Mouse (Mus musculus) kidney, adult 11 months (tissue): ENCODE measurements around the gene 2510009E07Rik.
"Not testable (repeated sequence)": the region's sequence is repeated elsewhere in the genome, so short reads cannot be mapped to it uniquely, and the experiment has no call there.

ENCODE experiments used
- DNase-seq: peaks from one replicate; pipeline ENCODE4 v3.0.0; 2022

The 2510009E07Rik gene

GRCm38 (mm10) chr16:21673651-21674050 lies 20.8 kb downstream of the 2510009E07Rik start:
- not testable (repeated sequence) for DNase-seq

GRCm38 (mm10) chr16:21673046-21673445 lies 21.4 kb downstream of the 2510009E07Rik start:
- not testable (repeated sequence) for DNase-seq

GRCm38 (mm10) chr16:21671878-21672277 lies 22.6 kb downstream of the 2510009E07Rik start:
- no peak for DNase-seq

- DNase-seq = no peak
These were observed 29.0 kb downstream of the 2510009E07Rik start for GRCm38 (mm10) chr16:21665423-21665986.

- no peak for DNase-seq
These were observed 29.7 kb downstream of the 2510009E07Rik start for GRCm38 (mm10) chr16:21664633-21665363.

- DNase-seq = no peak
These were observed 38.5 kb downstream of the 2510009E07Rik start for GRCm38 (mm10) chr16:21655961-21656360.

DNA sequence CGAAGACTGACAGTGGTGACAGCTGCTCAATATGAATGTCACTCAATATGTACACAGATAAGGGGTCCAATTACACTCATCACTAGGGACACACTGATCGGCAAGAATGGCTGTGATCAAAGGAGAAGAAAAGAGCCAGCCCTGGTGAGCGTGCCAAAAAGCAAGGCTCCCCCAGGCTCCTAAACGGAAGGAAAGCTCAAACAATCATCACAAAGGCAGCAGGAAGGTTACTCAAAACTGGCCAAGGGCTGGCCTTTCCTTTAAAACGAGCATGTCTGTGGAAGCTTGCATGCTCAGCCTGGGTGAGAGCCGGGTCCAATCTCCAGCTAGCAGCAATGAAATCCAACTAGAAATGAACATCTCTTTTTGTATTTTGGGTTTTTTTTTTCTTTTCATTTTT lies 39.2 kb downstream of the 2510009E07Rik start:
- DNase-seq = peak; percentile 43

DNA sequence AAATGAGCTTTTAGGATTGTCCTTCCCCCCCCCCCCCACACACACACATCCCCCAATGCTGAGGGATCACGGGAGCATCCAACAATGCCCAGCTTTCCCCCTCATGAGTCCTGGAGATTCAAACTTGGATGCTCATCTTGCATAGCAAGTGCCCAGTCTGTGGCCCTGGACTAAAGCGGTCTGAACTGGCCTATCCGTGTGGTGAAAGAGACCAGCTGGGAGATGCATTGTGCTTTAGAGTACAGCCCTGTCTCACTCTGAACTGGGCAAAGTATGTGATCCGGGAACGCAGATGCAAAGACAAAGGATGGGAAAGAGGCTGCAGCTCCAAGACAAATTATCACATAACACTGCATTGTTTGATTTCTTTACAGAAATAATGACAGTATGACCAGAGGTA lies 40.1 kb downstream of the 2510009E07Rik start:
- DNase-seq = no peak

DNA sequence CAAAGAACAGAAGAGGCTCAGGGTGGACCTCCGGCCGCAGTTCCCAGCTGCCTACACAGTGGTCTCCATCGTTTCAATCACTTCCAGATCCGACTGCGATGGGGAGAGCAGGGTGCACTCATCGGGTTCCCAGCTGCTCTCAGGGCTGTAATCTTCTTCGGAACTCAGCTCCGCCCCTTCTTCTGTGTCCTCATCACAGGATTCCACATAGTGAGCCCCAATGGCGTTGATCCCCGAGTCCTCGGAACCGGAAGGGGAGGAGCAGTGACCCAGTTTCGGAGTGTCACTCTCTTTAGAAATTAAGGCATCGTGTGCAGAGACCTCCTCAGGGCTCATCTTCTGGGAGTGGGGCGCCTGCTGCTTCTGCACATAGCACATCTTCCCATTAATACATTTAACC lies 41.3 kb downstream of the 2510009E07Rik start:
- no peak for DNase-seq

GRCm38 (mm10) chr16:21651161-21651560 lies 43.3 kb downstream of the 2510009E07Rik start:
- DNase-seq = no peak

GRCm38 (mm10) chr16:21650289-21650688 lies 44.2 kb downstream of the 2510009E07Rik start:
- no peak for DNase-seq

GRCm38 (mm10) chr16:21648800-21649199 lies 45.7 kb downstream of the 2510009E07Rik start:
- DNase-seq = no peak

GRCm38 (mm10) chr16:21646496-21646895 lies 48.0 kb downstream of the 2510009E07Rik start:
- no peak for DNase-seq

DNA sequence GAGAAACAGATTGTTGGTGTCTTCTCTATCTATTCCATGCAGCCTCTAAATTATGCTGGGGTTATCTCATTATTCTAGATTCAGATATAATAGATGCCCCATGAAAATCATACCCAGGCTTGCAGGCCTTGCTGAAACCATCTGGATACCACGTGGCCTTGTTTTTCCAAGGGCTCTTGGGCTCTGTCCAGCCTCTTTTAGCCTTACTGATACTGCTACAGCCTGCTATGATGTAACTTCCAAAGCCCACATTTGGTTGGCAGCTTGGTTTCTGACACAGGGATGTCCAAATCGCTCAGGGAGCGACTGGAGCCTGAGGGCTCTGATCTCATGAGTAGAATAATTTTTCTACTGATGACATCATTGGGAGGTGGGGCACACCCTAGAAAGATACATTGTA lies 48.5 kb downstream of the 2510009E07Rik start:
- no peak for DNase-seq

GRCm38 (mm10) chr16:21644574-21644973 lies 49.9 kb downstream of the 2510009E07Rik start:
- DNase-seq = no peak

- DNase-seq = peak; percentile 85
These were observed 50.4 kb downstream of the 2510009E07Rik start for GRCm38 (mm10) chr16:21644066-21644561.

- no peak for DNase-seq
These were observed 50.8 kb downstream of the 2510009E07Rik start for GRCm38 (mm10) chr16:21643621-21644041.

DNA sequence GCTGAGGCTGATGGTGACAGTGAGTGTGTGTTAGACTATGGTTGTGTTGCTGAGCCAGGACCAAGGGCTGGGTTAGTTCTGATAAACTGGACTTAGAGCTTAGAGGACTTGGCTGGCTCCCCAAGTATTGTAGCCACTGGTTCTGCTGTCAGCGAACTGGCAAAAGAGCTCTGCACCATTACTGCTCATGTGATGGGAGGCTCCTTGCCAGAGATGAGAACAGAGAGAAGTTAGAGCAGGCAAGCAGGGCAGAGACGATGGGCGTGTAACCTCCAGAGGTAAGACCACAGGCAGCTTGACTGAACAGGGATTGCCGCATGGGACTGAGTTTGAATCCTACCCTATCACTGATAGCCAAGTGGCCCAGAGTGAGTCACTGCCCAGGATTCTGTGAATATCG lies 51.6 kb downstream of the 2510009E07Rik start:
- peak; percentile 64 for DNase-seq

- peak; percentile 64 for DNase-seq
These were observed 52.5 kb downstream of the 2510009E07Rik start for GRCm38 (mm10) chr16:21641944-21642343.

GRCm38 (mm10) chr16:21640766-21641499 lies 53.5 kb downstream of the 2510009E07Rik start:
- peak; percentile 41 for DNase-seq

GRCm38 (mm10) chr16:21637201-21637819 lies 57.2 kb downstream of the 2510009E07Rik start:
- no peak for DNase-seq

DNA sequence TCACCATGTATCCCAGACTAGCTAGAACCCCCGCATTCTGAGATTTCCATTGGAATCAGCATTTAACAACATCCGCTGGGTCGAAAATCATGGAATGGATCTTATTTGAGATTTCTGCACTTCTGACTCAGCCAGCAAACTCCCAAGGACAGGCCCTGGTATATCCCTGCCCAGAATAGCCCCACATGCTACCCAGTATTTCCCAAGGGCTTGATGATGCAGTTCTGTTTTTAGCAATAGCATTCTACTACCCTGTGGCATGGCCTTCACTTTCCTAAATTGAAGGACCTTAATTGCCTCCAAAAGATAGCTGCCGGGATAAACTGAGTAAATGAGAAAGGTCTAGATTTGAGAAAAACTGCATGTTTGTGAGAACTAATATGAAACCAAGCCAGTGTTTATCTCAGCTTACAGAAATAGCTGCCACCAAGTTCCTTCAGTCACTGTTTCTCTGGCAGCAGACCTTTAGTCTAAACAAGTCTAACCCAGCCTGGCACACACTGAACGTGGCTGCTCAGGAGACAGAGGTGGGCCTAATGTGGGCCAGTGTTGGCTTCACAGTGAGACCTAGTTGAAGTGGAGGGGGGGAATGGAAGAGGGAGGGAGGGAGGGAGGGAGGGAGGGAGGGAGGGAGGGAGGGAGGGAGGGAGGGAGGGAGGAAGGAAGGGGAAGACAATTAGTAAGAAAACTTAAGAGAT lies 58.2 kb downstream of the 2510009E07Rik start:
- no peak for DNase-seq

DNA sequence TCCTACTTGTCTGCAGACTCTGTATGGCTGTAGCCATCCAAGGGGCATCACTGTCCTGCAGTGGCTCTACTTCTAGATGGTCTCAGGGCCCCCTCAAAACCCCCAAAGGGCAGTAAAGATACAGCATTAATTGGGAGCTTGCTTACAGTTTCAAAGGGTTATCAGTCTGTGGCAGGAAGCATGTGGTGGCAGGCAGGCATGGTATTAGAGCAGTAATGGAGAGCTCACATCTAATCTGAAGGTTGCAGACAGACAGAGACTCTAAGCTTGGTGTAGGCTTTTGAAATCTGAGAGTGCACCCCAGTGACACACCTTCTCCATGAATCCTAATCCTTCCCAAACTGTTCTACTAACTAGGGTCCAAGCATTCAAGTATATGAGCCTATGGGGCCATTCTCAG lies 60.0 kb downstream of the 2510009E07Rik start:
- DNase-seq = no peak
